Mouse (Mus musculus): ENCODE results near the gene Acap2.

GRCm38 (mm10) chr16:31247442-31247841, 46.4 kb upstream of the Acap2 start:
- TF ChIP-seq CTCF (IDR thresholded peaks at IDR 0.05; ENCODE audit: low read depth, low read length) (no peak), GATA1 (IDR thresholded peaks at IDR 0.05; ENCODE audit: borderline replicate concordance, low read length) (no peak), POLR2AphosphoS5 (IDR thresholded peaks at IDR 0.05; ENCODE audit: insufficient replicate concordance, low read depth, low read length) (no peak), TAL1 (conservative IDR thresholded peaks at IDR 0.05; ENCODE audit: low read depth, low read length) (no peak)

All from G1E (cell line).